Mouse (Mus musculus): ENCODE results near the gene Lrrc17.
"Not testable (repeated sequence)": the region's sequence is repeated elsewhere in the genome, so short reads cannot be mapped to it uniquely, and the experiment has no call there.

The Lrrc17 gene

GRCm38 (mm10) chr5:21544821-21545220, 1.5 kb downstream of the Lrrc17 start:
- no peak for DNase-seq

- DNase-seq: no peak
Measured at GRCm38 (mm10) chr5:21545227-21545626, 1.9 kb downstream of the Lrrc17 start.

GRCm38 (mm10) chr5:21545786-21546185, 2.4 kb downstream of the Lrrc17 start:
- no peak for DNase-seq

GRCm38 (mm10) chr5:21547005-21547404, 3.6 kb downstream of the Lrrc17 start:
- DNase-seq: no peak

DNA sequence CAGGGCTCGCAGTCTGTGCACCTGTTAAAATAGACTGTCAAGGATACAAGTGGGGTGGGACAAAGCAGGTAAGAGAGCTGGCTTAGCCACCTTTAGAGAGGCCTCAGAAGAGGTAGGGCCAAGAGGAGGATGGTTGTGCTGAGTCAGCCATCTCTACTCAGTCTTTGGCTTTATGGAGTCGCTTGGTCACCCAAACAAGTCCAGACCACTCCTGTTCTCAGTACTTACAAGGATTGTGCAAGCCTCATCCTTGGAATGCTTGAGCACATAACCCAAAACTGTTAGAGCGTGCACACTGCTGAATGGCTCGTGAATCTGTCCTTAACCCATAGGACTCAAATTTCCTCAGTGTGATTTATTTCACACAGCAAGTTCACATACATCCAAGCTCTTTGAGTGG, 10.3 kb downstream of the Lrrc17 start:
- DNase-seq: no peak

DNA sequence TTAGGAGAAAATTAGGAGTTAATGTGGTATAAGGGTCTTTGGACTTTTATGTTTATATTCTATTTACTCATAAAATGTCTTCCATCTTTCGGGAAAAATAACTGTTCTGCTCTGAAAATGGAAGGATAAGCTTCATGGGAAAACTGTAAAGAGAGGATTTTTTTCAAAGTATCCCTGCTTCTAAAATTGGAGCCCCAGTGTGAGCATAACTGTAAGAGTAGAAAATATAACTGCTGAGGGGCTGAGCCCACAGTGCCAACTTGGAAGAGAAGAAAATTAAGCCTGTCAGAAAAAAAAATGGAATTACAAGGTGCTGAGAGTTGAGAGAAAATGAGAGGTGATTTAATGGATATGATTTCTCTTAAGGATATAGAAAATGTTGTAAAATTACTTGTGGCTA, 11.4 kb downstream of the Lrrc17 start:
- DNase-seq: no peak

DNA sequence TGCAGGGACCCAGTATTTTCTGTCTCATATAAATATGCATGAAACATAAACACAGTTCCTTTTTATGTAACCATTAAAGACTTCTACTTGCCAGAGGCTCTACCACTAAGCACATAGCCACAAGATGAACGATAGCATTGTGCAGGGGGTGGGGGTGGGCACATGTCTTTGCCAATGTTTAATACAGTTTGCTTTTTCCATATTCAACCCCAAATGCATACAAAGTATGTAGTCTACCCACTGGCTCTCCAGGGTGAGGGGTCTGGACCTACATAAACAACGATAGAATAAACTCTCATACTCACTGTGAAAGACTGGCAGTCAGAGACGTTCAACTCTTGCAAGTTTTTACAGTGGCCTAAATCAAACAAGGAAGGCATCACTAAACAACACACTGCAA, 13.1 kb downstream of the Lrrc17 start:
- DNase-seq: no peak

DNA sequence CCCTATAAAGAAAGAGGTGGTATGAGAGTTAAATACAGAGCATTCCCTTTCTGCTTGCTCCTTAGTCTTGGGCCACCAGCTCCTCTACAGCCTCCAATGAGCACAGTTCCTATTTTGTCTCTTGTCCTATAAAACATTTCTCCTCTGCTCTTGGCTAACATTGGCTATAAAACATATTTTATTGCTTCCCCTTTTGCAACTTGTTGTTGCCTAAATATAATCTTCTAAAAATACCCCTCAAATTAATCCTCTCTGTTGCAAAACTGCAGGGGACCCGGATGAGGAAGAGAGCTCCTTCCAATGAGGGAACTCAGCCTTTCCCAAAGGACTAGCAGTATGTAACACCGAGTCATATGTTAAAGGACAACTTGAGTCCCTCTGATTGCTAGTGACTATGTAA, 20.6 kb downstream of the Lrrc17 start:
- DNase-seq: no peak

DNA sequence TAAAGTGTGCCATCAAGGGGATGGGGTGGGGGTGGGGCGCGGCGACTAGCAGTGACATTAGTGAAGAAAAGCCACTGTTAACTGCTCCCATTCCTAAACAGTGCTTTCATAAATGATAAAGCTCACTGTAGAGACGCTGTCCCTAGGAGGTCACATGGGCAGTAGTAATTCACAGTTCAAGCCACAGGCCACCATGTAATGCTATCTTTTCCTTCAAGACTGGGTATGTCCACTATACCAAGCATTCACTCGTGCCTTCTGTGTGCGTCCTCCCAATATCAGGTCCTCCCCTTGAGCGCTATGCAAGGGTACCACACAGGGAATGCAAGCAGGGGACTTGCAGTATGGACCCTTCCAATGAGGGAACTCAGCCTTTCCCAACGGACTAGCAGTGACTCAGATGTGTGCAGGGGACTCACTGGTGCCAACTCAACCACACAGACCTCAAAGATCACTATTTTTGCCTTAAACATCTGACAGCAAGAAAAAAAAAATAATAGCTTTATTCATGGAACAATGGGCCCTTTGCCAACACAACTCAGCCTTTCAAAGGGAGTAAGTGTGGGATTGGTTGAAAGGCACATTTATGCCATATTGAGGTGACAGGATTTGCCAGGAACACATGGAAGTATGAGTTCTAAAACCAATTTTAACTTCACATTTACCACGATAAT, 22.2 kb downstream of the Lrrc17 start:
- DNase-seq: no peak

- no peak for DNase-seq
Measured at GRCm38 (mm10) chr5:21567784-21568183, 24.4 kb downstream of the Lrrc17 start.

DNA sequence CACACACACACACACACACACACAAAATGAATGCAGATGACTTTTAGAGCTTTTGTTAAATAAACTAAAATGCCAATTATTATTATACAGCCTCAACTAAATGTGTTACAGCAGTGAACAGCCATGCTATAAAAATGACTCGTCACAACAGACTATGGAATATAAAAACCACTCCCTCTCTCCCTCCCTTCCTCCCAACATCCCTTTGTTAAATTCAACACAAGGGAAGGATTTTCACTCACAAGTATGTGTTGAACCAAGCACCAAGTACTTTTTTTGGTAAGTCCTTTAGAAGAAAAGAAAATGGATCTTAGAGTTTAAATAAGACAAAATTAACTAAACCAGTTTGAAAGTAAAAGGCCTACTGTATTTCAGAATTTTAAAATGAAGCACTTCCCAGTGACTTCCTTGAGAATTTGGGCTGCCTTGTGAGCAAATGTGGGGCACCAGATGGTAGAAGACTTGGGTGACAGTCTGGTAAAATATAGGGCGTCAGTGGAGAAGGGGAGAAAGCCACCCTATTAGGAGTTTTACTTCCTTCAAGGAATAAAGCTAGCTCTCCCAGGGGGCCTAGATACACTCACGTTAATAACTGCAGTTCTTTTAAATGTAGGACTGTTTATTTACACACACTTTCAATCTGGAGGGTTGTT, 29.5 kb downstream of the Lrrc17 start:
- DNase-seq: no peak

- DNase-seq: no peak
Measured at GRCm38 (mm10) chr5:21574386-21575209, 31.2 kb downstream of the Lrrc17 start.

DNA sequence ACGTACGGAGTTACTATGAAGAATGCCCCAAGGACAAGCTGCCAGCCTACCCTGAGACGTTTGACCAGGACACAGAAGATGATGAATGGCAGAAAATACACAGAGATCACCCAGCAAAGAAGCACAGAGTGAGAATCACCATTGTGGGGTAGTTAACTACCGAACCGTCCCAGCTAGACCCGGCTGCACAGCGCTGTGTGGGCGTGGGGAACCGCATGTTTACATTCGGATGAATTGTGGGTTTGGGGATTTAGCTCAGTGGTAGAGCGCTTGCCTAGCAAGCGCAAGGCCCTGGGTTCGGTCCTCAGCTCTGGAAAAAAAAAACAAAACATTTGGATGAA, 31.8 kb downstream of the Lrrc17 start:
- no peak for DNase-seq

- no peak for DNase-seq
Measured at GRCm38 (mm10) chr5:21578136-21578535, 34.8 kb downstream of the Lrrc17 start.

DNA sequence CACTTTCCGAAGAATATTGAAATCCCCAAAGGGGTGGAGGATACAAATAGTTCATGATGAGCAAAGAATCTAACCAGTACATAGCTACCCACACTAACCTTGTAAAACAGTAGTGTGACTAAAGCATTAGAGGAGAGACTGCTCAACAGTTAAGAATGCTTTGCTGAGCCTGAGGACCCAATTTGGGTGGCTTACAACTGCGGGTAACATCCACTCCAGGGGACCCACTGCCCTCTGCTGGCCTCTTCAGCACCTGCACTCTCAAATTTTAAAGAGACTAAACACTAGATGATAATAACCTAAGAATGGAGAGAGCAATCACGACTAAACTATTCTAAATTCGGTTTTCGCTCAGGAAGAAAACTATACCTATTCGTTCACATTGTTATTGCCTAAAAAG, 43.4 kb downstream of the Lrrc17 start:
- DNase-seq: peak; percentile 51

DNA sequence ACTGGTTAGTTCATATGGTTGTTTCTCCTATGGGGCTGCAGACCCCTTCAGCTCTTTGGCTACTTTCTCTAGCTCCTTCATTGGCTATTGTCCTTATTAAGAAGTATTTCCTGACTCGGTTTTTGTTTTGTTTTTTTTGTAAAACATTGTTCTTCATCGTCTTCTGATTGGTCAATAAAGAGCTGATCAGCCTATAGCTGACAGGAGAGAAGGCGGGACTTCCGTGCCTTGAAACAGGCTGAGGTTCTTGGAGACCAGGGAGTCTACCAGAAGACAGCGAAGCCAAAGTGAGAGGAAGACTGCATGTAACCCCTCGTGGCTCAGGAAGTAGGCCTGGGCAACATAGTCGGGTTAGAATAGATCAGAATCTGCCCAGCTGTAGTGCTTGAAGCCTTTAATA, 44.3 kb downstream of the Lrrc17 start:
- DNase-seq: no peak

DNA sequence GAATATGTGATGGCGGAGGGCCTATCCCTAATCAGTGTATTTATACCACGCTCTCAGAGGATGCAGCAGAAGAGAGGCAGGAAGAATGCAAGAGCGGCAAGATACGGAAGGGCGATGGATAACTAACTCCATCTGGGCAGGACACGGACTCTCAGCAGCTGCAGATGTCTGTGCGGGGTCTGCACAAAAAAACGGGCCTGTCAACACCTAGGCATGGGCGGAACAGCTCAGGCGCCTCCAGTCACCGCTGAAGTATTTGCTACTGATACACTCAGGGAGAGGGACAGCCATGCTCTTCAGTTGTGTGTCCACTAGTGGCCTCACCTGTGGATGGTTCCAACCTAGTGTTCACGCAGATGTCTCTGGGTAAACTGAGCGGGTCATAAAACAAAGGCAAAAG, 44.9 kb downstream of the Lrrc17 start:
- no peak for DNase-seq

- DNase-seq: no peak
Measured at GRCm38 (mm10) chr5:21592106-21592505, 48.7 kb downstream of the Lrrc17 start.

- no peak for DNase-seq
Measured at GRCm38 (mm10) chr5:21593201-21593709, 49.9 kb downstream of the Lrrc17 start.

- not testable (repeated sequence) for DNase-seq
Measured at GRCm38 (mm10) chr5:21599536-21599935, 56.2 kb downstream of the Lrrc17 start.

GRCm38 (mm10) chr5:21599961-21600360, 56.6 kb downstream of the Lrrc17 start:
- DNase-seq: no peak

GRCm38 (mm10) chr5:21605936-21606335, 62.6 kb downstream of the Lrrc17 start:
- DNase-seq: no peak

- DNase-seq: no peak
Measured at GRCm38 (mm10) chr5:21608311-21609304, 65.2 kb downstream of the Lrrc17 start.

All from right cerebral cortex, postnatal 14 days (tissue).